Mouse (Mus musculus) G1E (cell line): ENCODE measurements around the gene Tubg1. TPM values are rescaled to one million over a fixed set of nuclear protein-coding genes. Genes with fewer than 3 reads are reported as not detected.

ENCODE experiments used
- ATAC-seq: 2 replicates; pipeline ENCODE4 v1.8.0; 2016; ENCODE audit warnings: mild to moderate bottlenecking; ENCODE audit not compliant: insufficient number of reproducible peaks, poor library complexity, low FRiP score, severe bottlenecking; ENCODE audit errors: extremely low read depth
- DNase-seq: peaks from one replicate; pipeline ENCODE4 v3.0.0; 2012; ENCODE audit warnings: low spot score
- H3K27me3 ChIP-seq: 2 replicates; pipeline ENCODE4 v1.6.1; 2012; ENCODE audit warnings: mild to moderate bottlenecking, low read length, inconsistent platforms; ENCODE audit not compliant: insufficient read depth
- H3K36me3 ChIP-seq: replicated peaks from 2 replicates; pipeline ENCODE3; 2012; ENCODE audit warnings: mild to moderate bottlenecking, inconsistent platforms
- H3K4me1 ChIP-seq: 2 replicates; pipeline ENCODE4 v1.6.1; 2012; ENCODE audit warnings: low read depth, low read length, inconsistent platforms, mixed read lengths; ENCODE audit not compliant: insufficient read depth
- H3K4me3 ChIP-seq: 2 replicates; pipeline ENCODE4 v1.5.1; 2012; ENCODE audit warnings: low read depth, mild to moderate bottlenecking, inconsistent platforms, low read length, moderate library complexity, mixed read lengths
- H3K9me3 ChIP-seq: replicated peaks from 2 replicates; pipeline ENCODE4 v1.6.1; 2012; ENCODE audit warnings: inconsistent platforms
- CTCF ChIP-seq: IDR thresholded peaks from 2 replicates; pipeline ENCODE4 v1.5.1; 2012; ENCODE audit warnings: low read depth, low read length, inconsistent platforms, mixed read lengths
- GATA1 ChIP-seq: IDR thresholded peaks from 2 replicates; pipeline ENCODE4 v1.6.1; 2012; ENCODE audit warnings: borderline replicate concordance, low read length, inconsistent platforms, mixed read lengths
- GATA2 ChIP-seq: IDR thresholded peaks from 2 replicates; pipeline ENCODE4 v1.6.1; 2012; ENCODE audit warnings: low read depth, low read length, inconsistent platforms, borderline replicate concordance
- POLR2AphosphoS5 ChIP-seq: IDR thresholded peaks from 2 replicates; pipeline ENCODE4 v1.6.1; 2012; ENCODE audit warnings: low read depth, low read length, inconsistent platforms; ENCODE audit not compliant: insufficient replicate concordance
- TAL1 ChIP-seq: conservative IDR thresholded peaks from 2 replicates; pipeline ENCODE4 v1.6.1; 2012; ENCODE audit warnings: low read depth, low read length, inconsistent platforms, mixed read lengths
- polyA plus RNA-seq: library from polyadenylated mRNA; stranded (reverse); fragments of >175 nt; gene quantifications from 2 replicates; pipeline ENCODE4 v1.2.3, GENCODE M21; 2012
- total RNA-seq, 2 experiments: library from RNA; stranded (forward) in 1 of 2; stranded (reverse) in 1 of 2; fragments of 200-1000 nt in 1 of 2; fragments of >200 nt in 1 of 2; fragmentation: Nextera tagmentation in 1 of 2; gene quantifications; 2 replicates each; pipeline ENCODE4 v1.2.3; 2014 to 2017

Gene Tubg1
- total and polyA plus RNA-seq, 3 experiments, result 42.0 to 96.1 (median 46.0) TPM

DNA sequence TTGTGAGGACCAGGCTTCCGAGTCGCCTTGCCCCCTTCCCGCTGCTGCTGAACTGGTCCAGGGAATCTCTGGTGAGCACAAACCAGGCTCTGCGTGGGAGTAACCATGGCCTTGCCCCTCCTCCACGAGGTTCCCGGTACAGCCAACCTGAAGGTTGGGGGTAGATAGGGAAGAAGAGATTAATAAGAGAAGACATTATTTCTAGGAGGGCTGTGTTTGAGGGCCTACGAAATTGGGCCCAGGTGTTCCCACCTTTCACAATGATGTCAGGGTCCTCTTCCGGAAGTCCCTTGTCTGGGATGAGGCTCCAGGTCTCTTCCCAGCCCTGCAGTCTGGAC, 48.2 kb downstream of the Tubg1 start:
- Histone ChIP-seq H3K9me3 (no peaks in the 10 kb centered on the region), H3K27me3 (peaks cover 62% of the 10 kb centered on the region), H3K4me3 (no peak overlapping the region), H3K36me3 (peaks cover 15% of the 10 kb centered on the region), H3K4me1 (peaks cover 27% of the 10 kb centered on the region)
- no peak for DNase-seq
- TF ChIP-seq GATA2 (no peak), TAL1 (no peak), GATA1 (no peak), POLR2AphosphoS5 (no peak), CTCF (no peak)
- no peak for ATAC-seq

DNA sequence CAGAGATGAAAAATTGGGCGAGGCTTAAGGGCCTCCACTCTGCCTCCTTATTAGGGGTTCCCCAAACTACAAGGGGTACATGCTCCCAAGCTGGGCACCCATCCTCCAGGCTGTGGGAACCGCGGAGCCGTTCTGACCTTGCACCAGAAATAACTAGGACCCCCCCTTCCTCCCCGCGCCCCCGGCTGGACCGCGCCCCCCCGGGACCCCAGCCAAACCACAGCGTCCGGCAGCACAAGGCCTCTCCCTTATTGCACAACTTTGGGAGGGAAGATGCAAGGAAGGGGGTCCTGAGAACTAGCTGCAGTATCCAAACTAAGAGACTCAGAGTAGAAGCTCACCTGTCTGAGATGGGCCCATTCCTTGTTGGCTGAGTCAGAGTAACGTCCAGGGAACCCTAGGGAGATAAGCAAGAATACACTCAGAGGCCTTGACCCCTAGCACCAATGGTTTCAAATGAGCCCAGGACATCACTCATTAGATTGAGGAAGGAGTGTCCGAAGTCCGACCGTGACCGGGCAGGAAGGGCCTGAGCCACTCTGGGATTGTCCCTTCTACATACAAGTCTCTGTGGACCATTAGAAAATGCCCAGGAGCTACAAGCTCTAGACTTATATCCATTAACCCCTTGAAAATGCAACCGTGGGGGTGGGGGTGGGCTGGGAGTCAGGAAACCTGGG, 48.7 kb downstream of the Tubg1 start:
- H3K36me3 ChIP-seq, result peaks cover 15% of the 10 kb centered on the region
- ATAC-seq (no peak), DNase-seq (no peak)
- H3K4me3 ChIP-seq, result no peak overlapping the region
- peaks cover 32% of the 10 kb centered on the region for H3K4me1 ChIP-seq
- TF ChIP-seq TAL1, result no peak
- H3K9me3 ChIP-seq, result no peaks in the 10 kb centered on the region
- peaks cover 66% of the 10 kb centered on the region for H3K27me3 ChIP-seq

DNA sequence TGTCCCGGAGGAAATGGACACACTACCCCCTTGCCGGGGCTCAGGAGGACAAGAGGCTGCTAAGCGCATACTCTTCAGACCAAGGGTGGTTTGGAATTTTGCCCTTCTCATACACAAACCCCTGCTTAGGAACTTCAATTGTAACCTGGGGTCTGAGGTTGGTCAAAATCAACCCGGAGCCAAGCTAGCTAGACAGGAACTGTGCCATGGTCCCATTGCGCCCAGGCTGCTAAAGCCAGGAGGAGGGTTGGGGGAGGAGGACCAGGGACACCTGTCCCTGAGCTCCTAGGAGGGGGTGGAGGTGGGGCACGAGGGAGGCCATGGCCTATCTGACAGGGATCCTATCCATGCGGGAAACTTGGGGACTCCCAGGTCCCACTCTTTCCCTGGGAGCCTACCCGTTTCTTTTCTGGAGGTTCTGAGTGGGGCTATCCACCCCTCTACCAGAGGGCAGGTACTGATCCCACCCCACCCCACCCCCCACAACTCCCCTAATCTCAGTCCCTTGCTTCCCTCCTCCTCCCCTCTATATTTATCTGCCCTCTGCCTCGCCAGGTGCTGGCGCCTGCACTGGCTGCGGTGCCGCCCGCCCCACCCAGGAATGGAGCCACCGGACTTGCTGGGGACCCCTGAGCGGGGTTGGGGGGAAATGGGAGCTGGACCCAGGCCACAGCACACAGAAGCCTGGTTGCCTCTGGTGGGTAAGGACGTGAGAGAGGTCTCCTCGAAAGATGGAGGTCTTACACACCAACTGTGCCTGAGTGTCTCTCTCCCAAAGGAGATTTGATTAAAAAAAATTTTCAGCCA, 49.8 kb downstream of the Tubg1 start:
- TF ChIP-seq GATA2, result no peak
- no peak for TF ChIP-seq POLR2AphosphoS5
- no peak for TF ChIP-seq TAL1
- no peak for TF ChIP-seq GATA1
- no peak for TF ChIP-seq CTCF
- peaks cover 42% of the 10 kb centered on the region for H3K4me1 ChIP-seq
- DNase-seq (no peak), ATAC-seq (no peak)
- H3K9me3 ChIP-seq, result 0 out of 2 replicates have a peak, but pooled peaks cover 2% of the 10 kb centered on the region
- peaks cover 72% of the 10 kb centered on the region for H3K27me3 ChIP-seq
- no peak overlapping the region for H3K4me3 ChIP-seq
- H3K36me3 ChIP-seq, result peaks cover 9% of the 10 kb centered on the region

DNA sequence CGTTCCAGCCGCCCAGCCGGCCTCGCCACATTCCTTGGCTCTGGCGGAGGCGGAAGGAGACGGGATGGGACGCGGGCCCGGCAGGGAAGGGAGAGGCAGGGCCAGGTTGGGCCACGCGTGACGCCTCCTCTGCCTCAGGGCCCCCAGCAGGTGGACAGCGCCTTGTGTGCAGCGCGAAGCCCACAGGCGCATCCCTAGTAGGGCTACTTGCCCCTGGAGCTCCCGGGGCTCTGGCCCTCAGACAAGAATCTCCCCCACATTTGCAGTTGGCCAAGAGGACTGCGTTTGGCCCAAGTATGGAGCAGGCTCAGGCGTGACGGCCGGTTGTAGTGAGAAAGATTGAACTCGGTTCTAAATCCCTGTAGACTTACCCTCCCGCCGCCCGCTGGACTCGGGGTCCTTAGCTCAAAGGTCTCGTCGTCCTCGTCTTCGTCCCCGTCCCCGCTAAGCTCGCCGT, 50.6 kb downstream of the Tubg1 start, which contains the start of gene Cntnap1:
TSS of gene Cntnap1 (plus strand) at position 170 of the 457 bp plus-strand sequence.
- Histone ChIP-seq H3K36me3 (peaks cover 9% of the 10 kb centered on the region), H3K4me3 (peak within 1 kb of the TSS; percentile 77), H3K4me1 (peaks cover 45% of the 10 kb centered on the region), H3K9me3 (0 out of 2 replicates have a peak, but pooled peaks cover 2% of the 10 kb centered on the region), H3K27me3 (peaks cover 73% of the 10 kb centered on the region)
- DNase-seq (no peak), ATAC-seq (no peak)
- TF ChIP-seq CTCF, result no peak
- TF ChIP-seq GATA1, result no peak
- no peak for TF ChIP-seq TAL1
- no peak for TF ChIP-seq POLR2AphosphoS5
- no peak for TF ChIP-seq GATA2

DNA sequence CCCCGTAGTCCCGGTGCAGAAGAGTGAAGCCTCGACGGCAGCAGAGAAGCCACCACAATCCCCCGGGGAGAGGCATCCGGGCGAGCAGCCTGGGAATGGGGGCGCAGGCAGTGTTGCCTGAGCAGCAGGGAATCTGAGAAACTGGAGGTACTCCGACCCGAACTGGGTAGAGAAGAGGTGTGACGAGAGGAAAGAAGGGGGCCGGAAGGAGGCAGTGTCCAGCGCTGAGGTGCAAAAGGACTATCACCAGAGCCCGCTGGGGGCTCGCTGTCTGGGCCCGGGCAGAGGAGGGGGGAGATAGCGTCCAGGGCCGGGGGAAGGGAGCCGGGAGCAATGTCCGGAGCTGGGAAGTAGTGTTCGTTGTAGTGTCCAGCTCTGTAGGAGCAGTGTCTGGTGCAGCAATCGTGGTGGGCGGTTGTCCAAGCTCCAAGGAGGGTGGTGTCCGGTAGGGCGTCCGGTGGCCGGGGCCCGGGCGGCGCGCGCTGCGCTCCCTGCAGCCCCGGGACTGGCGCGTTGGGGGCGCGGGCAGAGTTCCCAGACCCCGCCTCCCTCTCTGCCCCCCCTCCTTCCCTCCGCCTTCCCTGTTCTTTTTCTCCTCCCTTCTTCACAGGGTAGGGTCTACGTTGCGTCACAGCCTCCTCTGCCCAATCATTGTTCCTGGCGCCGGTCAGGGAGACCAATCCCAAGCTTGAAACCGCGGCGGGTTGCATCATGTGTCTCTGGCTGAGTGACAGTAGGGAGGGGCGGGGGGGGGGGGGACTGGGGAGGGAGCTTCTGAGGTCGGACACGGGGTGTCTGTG, 51.3 kb downstream of the Tubg1 start, which contains the start of gene Plekhh3:
TSS of gene Plekhh3 (minus strand) at position 541 of the 800 bp plus-strand sequence.
- no peak for TF ChIP-seq POLR2AphosphoS5
- no peak for TF ChIP-seq GATA2
- no peak for TF ChIP-seq CTCF
- TF ChIP-seq GATA1, result no peak
- no peak for TF ChIP-seq TAL1
- peak; percentile 100 for ATAC-seq
- Histone ChIP-seq H3K27me3 (peaks cover 76% of the 10 kb centered on the region), H3K9me3 (0 out of 2 replicates have a peak, but pooled peaks cover 2% of the 10 kb centered on the region), H3K36me3 (peaks cover 9% of the 10 kb centered on the region), H3K4me1 (peaks cover 47% of the 10 kb centered on the region), H3K4me3 (peak within 1 kb of the TSS; percentile 77)
- peak; percentile 100 for DNase-seq
